13 mouse cellular contexts compared by ENCODE assay signal in genomic region chr7:143757696-143758095, GRCm38 (mm10). TPM values are rescaled to one million over a fixed set of nuclear protein-coding genes. Genes with fewer than 3 reads are reported as not detected.
DNase-seq lines count a peak whose midpoint lies in the region; ATAC-seq and TF ChIP-seq lines count a peak whose summit lies in the region.
"Had no signal": no experiment of that assay in that cellular context is flagged by ENCODE, and none has a peak within 500 bp of the region (broad histone marks: within the 10 kb centered on the region; RNA-seq: fewer than 3 reads in every experiment).

No protein-coding gene starts in this region.

- ATAC-seq in stomach, embryonic 16.5 days (ENCODE audit: insufficient read depth, low FRiP score) = no peak
- ATAC-seq in stomach, postnatal 0 days (ENCODE audit: low FRiP score, low TSS enrichment) = no peak

- peaks cover 4% of the 10 kb centered on the region; the same call in 1 of the 2 replicates for H3K4me1 ChIP-seq in stomach, embryonic 16.5 days (ENCODE audit: control insufficient read depth, insufficient read depth, low read length)
- H3K4me1 ChIP-seq in stomach, postnatal 0 days (replicated peaks; ENCODE audit: control insufficient read depth, insufficient read depth) = no peaks in the 10 kb centered on the region

- no peak overlapping the region for H3K27ac ChIP-seq in stomach, embryonic 16.5 days (ENCODE audit: low read length)
- H3K27ac ChIP-seq in stomach, postnatal 0 days (replicated peaks) = no peak overlapping the region
- no peak overlapping the region; the same call in 1 of the 2 replicates for H3K27ac ChIP-seq in left cerebral cortex, adult 2 months

- WGBS in stomach, embryonic 16.5 days = 70% methylated on average over 3 of the region's 3 CpGs
- 60% methylated on average over 3 of the region's 3 CpGs for WGBS in stomach, postnatal 0 days

- no peak overlapping the region for H3K4me3 ChIP-seq in stomach, embryonic 16.5 days (replicated peaks; ENCODE audit: low read length)
- no peak overlapping the region for H3K4me3 ChIP-seq in stomach, postnatal 0 days (ENCODE audit: low read depth, low read length)
- no peak overlapping the region for H3K4me3 ChIP-seq in left cerebral cortex, adult 2 months

- TF ChIP-seq CTCF in stomach, postnatal 0 days (IDR thresholded peaks at IDR 0.05; ENCODE audit: low read depth) = no peak
- no peak; the same call in 1 of the 2 replicates for TF ChIP-seq CTCF in left cerebral cortex, adult 2 months (IDR thresholded peaks at IDR 0.05)

- H3K9ac ChIP-seq in stomach, embryonic 16.5 days (ENCODE audit: low read length) = no peak overlapping the region
- H3K9ac ChIP-seq in stomach, postnatal 0 days (ENCODE audit: low read length) = no peak overlapping the region

- H3K27me3 ChIP-seq in stomach, embryonic 16.5 days (ENCODE audit: control insufficient read depth, insufficient read depth, low read length) = no peaks in the 10 kb centered on the region
- H3K27me3 ChIP-seq in stomach, postnatal 0 days (ENCODE audit: control insufficient read depth, insufficient read depth, low read length) = peaks cover 3% of the 10 kb centered on the region
- H3K27me3 ChIP-seq: Patski had no signal

- no peaks in the 10 kb centered on the region for H3K36me3 ChIP-seq in stomach, embryonic 16.5 days (ENCODE audit: control insufficient read depth, insufficient read depth, low read length)
- H3K36me3 ChIP-seq in stomach, postnatal 0 days (ENCODE audit: control insufficient read depth, insufficient read depth, low read length) = no peaks in the 10 kb centered on the region

- TF ChIP-seq EP300 in stomach, postnatal 0 days (optimal IDR thresholded peaks at IDR 0.05) = no peak

- no peaks in the 10 kb centered on the region for H3K9me3 ChIP-seq in stomach, embryonic 16.5 days (replicated peaks; ENCODE audit: control insufficient read depth, low read length)
- no peaks in the 10 kb centered on the region for H3K9me3 ChIP-seq in stomach, postnatal 0 days (ENCODE audit: control insufficient read depth, low read length)

- peak; percentile 14 for DNase-seq in adrenal gland, adult 2 months
- DNase-seq in adrenal gland, postnatal 36 days = no peak
- peak; percentile 34 for DNase-seq in kidney, adult 11 months
- no peak for DNase-seq in kidney, postnatal 14 days
- no peak for DNase-seq in stomach, postnatal 0 days (ENCODE audit: low spot score)
- DNase-seq in left cerebral cortex, adult 2 months (ENCODE audit: extremely low spot score in 1 of 2, low spot score in 2 of 2) = no peak
- DNase-seq in thymus, postnatal 10 days (ENCODE audit: low spot score in 2 of 2) = no peak
- DNase-seq: thymus, postnatal 4 days had no signal

- H3K4me2 ChIP-seq in stomach, embryonic 16.5 days (ENCODE audit: low read depth, low read length) = peak overlapping the region; percentile 81
- H3K4me2 ChIP-seq in stomach, postnatal 0 days (replicated peaks; ENCODE audit: low read depth) = no peak overlapping the region

- intact Hi-C loops in left cerebral cortex, adult 2 months (cut with DNase I) = no loop called here

RNA-seq across cellular contexts. Expression of gene Osbpl5, which starts 0.9 kb away (rescaled TPM):
- total RNA-seq in adrenal gland, adult 2 months (2021) = 10 to 100 TPM; 25.8 to 47.4 TPM
- 28.1 and 28.2 TPM in 2 replicates for polyA plus RNA-seq in adrenal gland, adult 2 months (2012; rRNA removed)
- total RNA-seq in adrenal gland, postnatal 36 days (2021) = 10 to 100 TPM; 29.6 to 32.4 TPM
- polyA plus RNA-seq in stomach, embryonic 16.5 days (2015; fragmentation: Nextera tagmentation; extraction: Ambion mirVana) = 43.5 and 52.2 TPM in 2 replicates
- polyA plus RNA-seq in stomach, postnatal 0 days (2015; fragmentation: Nextera tagmentation; extraction: Ambion mirVana) = 29.9 and 32.0 TPM in 2 replicates
- 10 to 100 TPM; 37.6 to 40.9 TPM for total RNA-seq in left cerebral cortex, adult 2 months (2021)

RNA-seq across cellular contexts. Expression of gene Mrgprg, which starts 9.1 kb away (rescaled TPM):
- total RNA-seq in adrenal gland, adult 2 months (2021) = 1 to 10 TPM; 1.1 to 2.9 TPM
- polyA plus RNA-seq in adrenal gland, adult 2 months (2012; rRNA removed) = 1.5 and 3.7 TPM in 2 replicates
- total RNA-seq in adrenal gland, postnatal 36 days (2021) = 1 to 10 TPM; 1.3 to 3.8 TPM
- polyA plus RNA-seq in stomach, embryonic 16.5 days (2015; fragmentation: Nextera tagmentation; extraction: Ambion mirVana) = not detected in 2 replicates
- polyA plus RNA-seq in stomach, postnatal 0 days (2015; fragmentation: Nextera tagmentation; extraction: Ambion mirVana) = not detected in 2 replicates
- not detected for total RNA-seq in left cerebral cortex, adult 2 months (2021)
- total RNA-seq: gastrocnemius, postnatal 36 days; layer of hippocampus, adult 18-20 months had no signal
- polyA plus RNA-seq: limb, embryonic 11.5 days; Patski had no signal

RNA-seq across cellular contexts. Expression of gene Mrgpre, which starts 26.6 kb away (rescaled TPM):
- total RNA-seq in adrenal gland, adult 2 months (2021) = 1 to 10 TPM; 1.7 to 3.2 TPM
- 2.5 and 3.9 TPM in 2 replicates for polyA plus RNA-seq in adrenal gland, adult 2 months (2012; rRNA removed)
- total RNA-seq in adrenal gland, postnatal 36 days (2021) = 1 to 10 TPM; 1.3 to 1.6 TPM
- polyA plus RNA-seq in stomach, embryonic 16.5 days (2015; fragmentation: Nextera tagmentation; extraction: Ambion mirVana) = 0.98 and 1.6 TPM in 2 replicates
- polyA plus RNA-seq in stomach, postnatal 0 days (2015; fragmentation: Nextera tagmentation; extraction: Ambion mirVana) = 0.55 and 0.63 TPM in 2 replicates
- 1 to 10 TPM; 5.5 to 7.0 TPM for total RNA-seq in left cerebral cortex, adult 2 months (2021)

Comparison
In these comparisons a context has a peak if more than half of its experiments do, and no peak if none do; other contexts are left out.
1. DNase-seq: peak in adrenal gland, adult 2 months (single experiment) and kidney, adult 11 months (single experiment); none in adrenal gland, postnatal 36 days (0 of 2), kidney, postnatal 14 days (single experiment), stomach, postnatal 0 days (single experiment), left cerebral cortex, adult 2 months (0 of 2) and thymus, postnatal 10 days (0 of 2).